Mouse (Mus musculus) c-Kit-positive CD71-negative TER-119-negative erythroid progenitor cells, embryonic 14.5 days (primary cell): Measurements from ENCODE around the gene Hmgb1.
"Not testable (repeated sequence)": the region's sequence is repeated elsewhere in the genome, so short reads cannot be mapped to it uniquely, and the experiment has no call there.

ENCODE experiments used
- DNase-seq: peaks from one replicate; pipeline ENCODE4 v3.0.0-alpha.2; 2013; ENCODE audit warnings: low read depth

The Hmgb1 gene

DNA sequence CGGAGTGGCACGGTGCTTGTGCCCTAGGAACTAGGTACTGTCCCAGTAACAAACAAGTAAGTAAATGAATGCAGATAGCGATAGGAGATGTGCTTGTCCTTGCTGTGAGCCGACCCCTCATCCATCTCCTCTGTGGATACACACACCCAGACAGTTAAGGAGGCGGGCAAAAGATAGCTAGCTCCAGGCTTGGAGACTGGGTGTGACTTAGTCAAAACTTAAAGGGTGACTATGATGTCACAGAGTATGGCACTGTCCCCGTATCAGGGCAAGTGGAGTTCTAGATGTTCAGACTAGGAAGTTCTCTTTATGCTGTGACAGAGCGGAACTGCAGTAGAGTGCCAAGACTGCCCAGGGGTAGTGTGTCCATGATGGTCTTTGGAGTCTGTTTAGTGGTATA lies 37.6 kb downstream of the Hmgb1 start:
- DNase-seq = no peak

DNA sequence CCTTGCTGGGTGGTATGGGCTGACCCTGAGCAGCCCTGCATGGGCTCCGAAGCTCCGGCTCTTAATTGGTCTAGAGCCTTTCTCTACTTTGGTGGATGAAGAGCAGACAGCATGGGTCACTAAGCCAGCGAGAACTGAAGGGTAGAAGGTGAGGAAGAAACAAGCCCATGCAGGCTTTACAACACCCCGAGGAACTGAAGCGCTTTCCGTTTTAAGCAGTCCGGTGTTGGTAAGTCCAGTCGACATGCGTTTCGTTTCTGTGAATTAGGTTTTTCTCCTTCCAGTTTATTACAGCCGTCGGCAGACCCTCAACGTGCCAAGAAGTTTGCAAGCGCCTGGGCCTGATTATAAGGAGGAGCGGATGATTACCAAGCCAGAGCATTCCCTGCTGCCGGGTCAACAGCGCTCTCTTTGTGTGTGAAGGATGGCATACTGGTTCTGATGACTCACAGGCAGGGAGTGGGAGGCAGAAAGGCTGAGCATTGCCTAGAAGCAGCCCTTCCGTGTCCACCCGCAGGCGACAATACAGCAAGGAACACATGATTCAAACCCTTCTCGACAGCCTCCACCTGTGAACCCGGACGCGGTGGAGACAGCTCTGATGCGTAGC lies 40.4 kb downstream of the Hmgb1 start:
- no peak for DNase-seq

DNA sequence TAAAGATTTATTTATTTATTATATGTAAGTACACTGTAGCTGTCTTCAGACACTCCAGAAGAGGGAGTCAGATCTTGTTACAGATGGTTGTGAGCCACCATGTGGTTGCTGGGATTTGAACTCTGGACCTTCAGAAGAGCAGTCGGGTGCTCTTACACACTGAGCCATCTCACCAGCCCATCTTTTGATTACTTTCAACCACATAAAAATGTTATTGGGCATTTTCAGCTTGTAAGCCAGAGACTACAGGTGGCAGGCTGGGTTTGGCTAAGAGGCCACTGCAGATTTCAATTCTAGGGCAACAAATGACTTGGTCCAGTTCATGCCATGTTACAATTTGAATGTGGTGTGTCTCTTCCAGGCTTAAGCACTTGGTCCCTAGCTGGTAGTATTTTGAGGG lies 43.1 kb downstream of the Hmgb1 start:
- DNase-seq = not testable (repeated sequence)

DNA sequence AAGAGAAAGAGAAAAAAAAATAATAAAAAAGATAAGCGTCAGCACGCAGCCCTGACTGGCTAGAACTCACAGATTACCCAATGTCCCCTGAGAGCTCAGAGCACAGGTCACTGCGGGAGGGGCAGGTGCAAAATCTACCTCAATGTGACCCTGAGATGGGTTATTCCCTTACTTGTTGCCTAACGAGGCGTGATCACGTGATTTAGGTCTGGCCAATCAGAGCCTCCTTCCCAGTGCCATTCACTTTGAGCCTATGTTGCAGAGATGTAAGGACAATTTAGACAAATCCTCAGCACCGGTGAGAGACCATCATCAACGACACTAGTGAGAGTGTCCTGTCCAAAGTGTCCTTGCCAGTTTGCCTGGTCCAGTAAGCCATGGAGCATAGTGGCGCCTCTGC lies 44.0 kb downstream of the Hmgb1 start:
- no peak for DNase-seq

DNA sequence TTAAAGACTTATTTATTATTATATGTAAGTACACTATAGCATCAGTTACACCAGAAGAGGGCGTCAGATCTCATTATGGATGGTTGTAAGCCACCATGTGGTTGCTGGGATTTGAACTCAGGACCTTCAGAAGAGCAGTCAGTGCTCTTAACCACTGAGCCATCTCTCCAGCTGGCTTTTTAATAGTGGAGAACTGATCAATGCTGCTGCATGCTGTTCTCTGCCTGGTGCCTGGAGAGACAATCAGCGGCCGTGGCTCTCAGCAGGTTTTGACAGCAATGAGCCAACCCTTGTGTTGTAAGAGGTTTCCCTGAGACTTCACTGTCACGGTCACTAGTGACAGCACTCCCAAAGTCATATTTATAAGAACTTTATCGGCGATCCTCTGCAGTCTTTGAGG lies 46.2 kb downstream of the Hmgb1 start:
- DNase-seq = not testable (repeated sequence)

DNA sequence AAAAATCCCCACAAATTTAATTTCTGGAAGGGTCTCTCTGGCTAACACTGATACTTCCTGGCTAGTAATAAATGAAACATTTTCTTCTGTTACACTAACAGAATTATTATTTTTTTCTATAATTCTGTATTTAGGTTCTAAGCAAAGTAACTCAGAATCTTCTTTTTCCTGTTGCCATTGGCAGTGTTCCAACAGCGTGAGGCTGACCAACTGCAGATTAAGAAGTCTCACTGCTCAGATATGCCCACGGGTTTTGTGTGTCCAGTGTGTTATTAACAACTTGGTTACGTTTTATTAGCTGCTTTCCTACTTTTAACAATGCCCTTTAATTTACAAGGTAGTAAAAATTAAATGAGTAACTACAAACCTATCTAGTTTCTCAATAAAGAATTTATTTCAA lies 46.8 kb downstream of the Hmgb1 start:
- DNase-seq = no peak

DNA sequence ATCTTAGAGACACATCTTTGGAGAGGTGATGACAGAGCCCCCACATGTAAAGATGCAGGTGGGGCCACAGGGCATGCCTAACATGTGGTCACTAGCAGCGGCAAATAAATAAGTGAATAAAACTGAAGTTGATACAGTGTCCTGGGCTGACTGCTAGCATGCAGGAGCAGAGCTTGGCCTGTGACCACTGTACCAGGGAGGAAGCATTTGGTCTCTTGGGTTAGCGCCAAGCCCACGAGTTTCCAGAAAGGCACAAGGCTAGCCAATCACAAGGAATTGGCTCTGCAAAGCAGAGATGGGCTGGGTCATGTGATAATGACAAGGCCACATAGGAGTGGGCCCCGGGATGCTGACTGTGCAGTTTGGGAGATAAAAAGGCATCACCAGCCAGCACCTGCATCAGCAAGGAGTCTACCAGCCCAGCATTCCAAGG lies 47.3 kb downstream of the Hmgb1 start:
- no peak for DNase-seq

DNA sequence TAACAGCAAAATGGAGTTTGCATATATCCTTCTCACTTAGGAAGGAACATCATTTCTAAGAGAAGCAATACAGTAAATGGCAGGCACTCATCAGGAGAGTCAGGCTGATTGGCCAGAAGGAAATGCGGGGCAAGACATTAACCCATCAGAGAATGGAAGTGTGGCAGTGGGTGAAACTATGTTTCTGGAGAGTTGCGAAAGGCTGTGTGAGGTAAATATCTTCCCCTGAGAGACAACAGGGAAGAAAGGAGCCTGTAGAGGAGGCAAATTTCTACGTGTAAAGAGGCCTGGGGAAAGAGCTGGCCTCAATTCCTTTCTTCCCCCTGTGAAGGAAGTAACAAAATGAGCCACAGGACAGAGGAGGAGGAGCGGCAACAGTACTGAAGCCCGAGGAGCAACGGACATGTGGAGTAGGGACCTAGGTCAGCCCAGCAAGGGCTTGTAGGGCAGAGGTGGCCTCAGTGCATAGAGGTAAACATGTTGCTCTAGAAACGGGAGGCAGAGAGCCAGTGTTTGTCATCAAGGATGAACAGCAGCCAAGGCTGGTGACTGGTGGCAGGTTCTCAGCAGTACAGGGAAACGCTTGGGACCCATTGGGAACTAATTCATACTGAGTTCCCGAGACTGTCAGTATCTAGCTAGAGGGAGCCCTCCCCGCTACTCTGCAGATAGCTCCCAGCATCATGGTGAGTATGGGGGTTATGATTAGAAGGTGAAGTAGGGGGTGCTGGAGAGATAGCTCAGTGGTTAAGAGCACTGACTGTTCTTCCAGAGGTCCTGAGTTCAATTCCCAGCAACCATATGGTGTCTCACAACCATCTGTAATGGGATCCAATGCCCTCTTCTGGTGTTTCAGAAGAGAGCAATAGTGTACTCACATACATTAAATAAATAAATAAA lies 48.6 kb downstream of the Hmgb1 start:
- no peak for DNase-seq

DNA sequence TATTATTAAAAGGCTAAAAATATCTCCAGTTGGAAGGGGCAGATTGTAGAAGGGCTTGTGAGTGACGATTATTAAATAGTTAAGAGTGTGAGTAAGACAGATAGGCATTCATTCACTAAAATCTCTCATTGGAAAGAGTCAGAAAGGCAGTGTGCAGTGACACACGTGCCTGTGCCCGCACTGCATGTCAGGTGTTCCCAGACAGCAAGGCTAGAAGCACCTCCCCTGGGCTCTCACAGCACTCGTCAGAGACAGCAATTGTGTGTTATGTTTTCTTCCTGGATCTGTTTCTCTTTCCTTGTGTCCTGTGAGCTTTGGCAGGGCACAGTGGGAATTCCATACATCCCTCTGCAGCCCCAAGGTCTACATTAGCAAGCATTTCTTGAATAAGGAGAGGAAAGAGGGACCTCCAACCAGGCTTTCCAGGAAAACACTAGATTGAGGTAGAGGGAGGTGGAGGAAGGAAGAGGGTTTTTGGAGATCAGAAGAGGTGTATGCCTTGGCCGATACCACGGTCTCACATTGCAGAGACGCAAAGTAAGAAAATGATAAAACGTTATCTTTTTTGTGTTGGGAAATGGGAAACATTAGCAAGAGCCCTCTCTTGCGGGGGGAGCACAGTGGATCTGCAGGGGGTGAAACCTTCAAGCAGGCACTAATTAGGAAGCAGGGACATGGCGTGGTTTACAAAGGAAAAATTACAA lies 49.4 kb downstream of the Hmgb1 start:
- DNase-seq = no peak

DNA sequence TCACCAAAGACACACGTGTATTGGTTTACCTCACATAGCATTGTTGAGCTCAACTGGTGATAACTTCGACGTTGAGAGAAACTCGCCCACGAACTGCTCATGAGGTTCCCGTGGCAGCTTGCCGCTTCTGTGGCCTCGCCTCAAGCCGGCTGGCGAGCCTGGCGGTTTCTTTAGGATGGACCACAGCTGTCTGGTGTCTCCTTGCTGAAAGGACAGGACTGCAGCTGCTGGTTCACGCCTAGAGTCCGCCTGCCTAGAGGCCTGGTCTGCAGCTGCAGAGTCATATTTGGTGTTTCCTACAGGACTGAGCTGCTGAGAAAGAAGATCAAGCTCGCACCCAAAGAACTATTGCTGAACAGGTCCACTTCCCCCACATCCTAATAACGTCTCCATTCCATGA lies 55.8 kb downstream of the Hmgb1 start:
- no peak for DNase-seq

DNA sequence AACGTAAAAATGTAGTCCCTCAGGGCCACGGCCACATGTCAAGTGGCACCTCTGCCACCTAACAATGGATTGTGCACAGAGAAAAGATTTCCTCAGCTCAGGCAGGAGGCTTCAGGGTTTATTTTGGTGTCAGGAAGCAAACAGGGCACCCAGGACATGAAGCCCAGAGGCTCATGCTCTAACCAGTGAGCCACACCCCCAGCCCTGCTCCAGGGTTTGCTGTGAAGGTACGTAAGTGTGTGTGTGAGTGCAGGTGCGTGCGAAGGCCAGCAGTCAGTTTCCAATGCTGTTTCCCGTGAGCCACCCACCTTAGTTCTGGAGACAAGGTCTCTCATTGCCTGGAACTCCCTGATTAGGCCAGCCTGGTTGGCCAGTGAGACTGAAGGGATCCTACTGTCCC lies 60.5 kb downstream of the Hmgb1 start:
- DNase-seq = no peak

DNA sequence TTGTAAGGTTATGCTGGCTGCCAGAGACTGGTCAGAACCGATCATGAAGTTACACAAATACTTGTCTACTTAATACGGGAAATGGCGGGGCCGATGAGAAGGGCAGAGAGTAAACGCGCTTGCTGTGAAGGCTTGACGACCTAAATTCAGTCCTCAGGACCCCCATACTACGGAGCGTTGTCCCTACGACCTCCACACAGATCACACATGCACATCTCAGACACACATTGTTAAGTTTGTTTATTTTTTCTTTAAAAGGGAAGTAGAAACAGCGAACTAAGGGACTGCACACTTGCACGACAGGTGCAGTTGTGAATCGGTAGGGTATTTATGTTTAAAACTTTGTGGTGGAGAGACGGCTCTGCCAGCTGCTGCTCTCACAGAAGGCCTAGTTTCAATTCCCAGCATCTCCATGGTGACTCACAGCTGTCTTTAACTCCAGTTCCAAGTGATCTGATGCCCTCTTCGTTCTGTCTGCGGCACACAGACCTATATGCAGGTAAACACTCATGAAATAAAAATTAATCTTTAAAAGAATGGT lies 64.9 kb downstream of the Hmgb1 start:
- no peak for DNase-seq

DNA sequence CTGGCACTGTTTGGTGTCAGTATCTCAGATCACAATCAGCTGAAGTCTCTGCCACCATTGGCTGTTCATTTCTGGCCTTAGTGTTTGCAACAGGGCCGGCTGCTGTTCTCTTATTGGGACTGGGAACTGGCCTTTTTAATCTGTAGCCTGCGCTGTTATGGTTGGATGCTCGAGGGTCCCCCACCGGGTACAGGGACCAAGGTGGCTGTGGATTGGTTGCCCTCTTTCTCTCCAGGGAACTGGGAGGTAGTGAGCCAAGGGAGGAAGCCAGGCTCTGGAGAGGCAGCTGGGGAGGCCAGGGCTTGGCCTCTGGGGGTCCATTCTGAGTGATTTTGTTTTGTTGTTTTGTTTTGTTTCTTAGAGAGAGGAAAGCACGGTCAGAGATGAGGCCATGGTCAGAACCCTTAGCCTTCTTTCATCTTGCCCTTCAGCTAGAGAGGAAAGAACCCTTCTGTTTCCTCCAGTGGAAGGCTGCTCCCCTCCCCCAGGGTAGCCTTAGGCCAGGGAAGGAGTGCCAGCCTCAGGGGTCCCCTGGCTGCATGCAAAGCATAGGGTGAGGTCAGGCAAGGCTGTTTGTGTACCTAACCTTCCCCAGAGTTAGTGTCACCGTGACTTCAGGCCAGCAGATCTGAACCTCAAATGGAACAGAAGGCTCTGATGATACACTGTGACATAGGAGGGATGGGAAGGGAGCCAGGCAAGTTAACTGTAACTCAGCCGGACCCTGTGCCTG lies 66.3 kb downstream of the Hmgb1 start:
- no peak for DNase-seq

DNA sequence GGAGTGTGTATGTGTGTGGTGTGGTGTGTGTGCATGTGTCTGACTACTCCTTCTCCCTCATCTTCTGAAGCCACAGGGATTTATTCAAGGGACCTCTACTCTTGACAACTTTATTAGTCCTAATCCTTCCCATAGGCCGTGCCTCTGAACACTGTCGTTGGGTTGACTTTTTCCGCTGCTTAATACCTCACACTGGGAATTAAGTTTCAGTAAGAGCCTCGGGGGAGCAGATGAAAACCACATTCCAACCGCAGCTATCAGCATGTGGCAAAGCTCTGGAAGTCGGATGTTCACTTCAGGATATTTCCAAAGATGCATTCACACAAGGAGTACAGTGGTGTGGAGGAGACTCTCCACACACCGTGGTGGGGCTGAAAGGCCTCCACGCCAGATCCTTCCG lies 69.7 kb downstream of the Hmgb1 start:
- DNase-seq = no peak

DNA sequence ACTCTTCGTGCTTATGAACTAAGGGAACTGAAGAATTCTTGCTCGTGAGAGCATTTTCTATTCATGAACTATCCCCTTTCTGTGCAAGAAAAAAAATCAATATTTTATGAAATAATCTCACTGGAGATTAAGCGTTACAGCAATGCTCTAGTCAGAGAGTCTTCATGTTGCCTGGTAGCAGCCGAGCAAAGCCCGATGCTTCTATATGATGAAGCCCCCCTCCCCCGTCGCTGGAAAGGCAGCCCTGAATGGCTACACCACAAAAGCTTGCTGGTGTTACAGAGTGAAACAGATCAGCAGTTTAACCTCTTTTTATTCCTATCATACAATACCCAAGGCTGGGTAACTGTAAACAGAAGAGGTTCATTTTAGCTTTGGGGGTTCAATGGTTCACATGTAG lies 70.3 kb downstream of the Hmgb1 start:
- DNase-seq = no peak

DNA sequence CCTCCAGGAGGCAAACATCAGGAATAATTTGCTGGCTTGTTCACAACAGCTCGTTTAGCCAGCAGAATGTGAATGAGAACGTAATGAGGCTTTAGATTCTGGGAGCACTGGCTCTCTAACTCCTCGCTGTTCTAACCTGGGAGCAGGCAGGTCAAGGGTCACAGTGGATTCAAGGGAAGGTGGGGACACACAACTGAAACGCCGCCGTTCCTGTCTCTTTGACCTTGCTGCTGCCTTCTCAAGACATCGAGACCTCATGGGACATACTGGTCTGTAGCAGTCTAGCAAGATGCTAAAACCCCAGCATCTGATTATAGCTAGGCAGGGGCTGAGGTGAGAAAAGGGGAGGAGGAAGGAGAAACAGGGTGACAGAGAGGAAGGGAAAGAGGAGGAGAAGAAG lies 70.8 kb downstream of the Hmgb1 start:
- DNase-seq = no peak

DNA sequence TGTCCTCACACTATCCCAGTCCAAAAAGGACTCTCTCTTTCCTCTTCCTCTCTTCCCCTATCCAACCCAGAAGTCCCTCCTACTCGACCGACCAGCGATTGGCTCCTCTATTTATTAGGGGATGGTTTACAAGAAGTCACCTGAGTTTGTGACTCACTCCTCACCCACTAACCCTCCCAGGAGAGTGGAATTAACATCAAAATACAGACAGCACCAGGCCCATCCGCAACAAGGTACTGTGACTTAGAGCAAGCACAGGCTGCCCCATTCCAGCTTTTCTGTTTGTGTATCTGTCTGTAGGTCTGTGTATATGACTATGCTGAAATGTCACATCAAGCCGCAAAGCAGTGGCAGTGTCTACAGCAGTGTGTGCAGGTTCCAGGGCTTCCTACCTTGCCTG lies 71.7 kb downstream of the Hmgb1 start:
- no peak for DNase-seq

DNA sequence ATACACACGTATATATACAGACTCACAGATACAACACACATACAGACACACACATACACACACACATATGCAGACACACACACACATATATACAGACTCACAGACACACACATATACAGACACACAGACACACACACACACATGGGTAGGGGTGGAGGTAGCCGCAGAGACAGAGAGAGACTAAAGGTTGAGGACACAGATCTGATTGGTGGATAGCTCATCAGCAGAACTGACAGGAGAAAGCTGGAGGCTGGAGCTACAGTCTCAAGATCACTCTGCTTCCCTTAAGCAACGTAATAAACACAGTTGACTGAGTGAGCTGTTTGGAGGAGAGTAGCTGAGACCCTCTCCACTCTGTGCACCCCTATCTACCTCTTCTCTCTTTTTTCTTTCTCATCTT lies 75.1 kb downstream of the Hmgb1 start:
- no peak for DNase-seq

DNA sequence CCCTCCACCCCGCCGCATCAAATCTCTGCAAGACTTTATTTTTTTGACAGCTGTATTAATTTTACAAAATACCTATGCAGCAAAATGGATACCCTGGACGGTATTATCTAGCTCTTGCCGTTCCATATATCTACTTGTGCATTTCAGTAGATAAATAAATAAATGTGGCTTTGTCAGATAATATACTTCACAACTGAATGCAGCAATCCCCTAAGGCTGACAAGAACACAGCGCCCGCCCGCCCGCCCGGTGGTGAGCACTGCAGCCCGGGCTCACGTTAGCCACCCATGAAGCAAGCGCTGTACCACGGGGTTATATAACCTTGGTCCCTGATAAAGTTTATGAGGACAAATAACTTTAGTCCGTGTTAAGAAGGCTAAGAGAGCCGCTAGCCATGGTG lies 76.1 kb downstream of the Hmgb1 start:
- no peak for DNase-seq

DNA sequence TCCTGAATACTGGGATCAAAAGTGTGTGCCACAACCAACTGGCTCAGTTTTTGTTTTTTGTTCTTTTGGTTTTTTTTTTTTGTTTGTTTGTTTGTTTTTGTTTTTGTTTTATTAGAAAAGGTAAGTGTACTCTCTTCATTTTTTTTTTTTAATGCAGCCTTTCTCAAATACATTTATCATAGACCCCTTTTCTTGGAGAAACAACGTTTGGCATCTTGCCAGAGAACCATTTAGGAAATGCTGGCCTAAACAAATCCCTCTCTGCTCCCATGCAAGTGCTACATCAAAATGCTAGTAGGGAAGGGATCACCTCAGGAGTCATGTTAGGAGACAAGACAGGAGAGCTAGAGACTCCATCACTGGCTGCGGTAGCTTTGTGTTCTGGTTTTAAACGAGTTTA lies 76.7 kb downstream of the Hmgb1 start:
- no peak for DNase-seq

DNA sequence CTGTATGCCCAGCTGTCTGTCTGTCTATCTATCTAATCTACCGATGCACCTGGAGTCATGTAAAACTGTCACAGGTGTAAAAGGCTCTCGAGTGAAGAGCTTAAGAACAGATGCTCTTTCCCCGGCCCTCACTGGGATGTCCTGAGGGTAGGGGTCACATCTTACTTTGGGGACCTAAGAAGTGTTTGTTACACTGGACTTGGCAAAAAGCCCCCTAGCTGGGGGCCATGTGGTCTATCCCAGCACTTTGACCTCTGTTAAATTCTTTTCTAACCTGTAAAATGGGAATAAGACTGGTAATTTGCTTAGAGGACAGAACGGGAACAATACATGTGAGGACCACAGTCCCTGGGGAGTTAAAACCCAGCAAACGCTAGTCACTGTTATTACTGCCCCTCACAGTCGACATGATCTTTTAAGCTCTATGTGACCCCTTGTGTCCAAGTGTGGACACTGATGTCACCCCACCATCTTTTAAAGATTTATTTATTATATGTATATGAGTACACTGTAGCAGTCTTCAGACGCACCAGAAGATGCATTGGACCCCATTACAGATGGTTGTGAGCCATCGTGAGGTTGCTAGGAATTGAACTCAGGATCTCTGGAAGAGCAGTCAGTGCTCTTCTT lies 80.1 kb downstream of the Hmgb1 start:
- no peak for DNase-seq

DNA sequence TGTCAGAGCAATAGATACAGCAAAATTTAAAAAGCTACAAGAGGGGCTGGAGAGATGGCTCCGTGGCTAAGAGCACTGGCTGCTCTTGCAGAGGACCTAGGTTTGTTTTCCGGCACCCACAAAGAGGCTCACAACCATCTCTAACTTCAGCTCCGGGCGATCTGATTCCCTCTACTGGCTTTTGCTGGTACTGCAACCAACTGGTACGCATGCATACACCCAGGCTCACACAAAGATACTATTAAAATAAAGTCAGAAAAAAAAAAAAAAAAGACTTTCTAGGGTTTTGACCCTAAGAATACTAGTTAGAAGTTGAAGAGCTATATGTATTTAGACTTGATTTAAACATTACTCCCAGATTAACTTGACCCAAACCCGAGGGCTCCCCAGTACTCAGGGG lies 82.4 kb downstream of the Hmgb1 start:
- DNase-seq = no peak
